Mouse (Mus musculus): ENCODE results near the gene Rpf2. TPM values are rescaled to one million over a fixed set of nuclear protein-coding genes. Genes with fewer than 3 reads are reported as not detected.

Gene Rpf2
- polyA plus RNA-seq (2015; fragmentation: Nextera tagmentation; extraction: Ambion mirVana) = 50.8 and 51.5 TPM in 2 replicates

DNA sequence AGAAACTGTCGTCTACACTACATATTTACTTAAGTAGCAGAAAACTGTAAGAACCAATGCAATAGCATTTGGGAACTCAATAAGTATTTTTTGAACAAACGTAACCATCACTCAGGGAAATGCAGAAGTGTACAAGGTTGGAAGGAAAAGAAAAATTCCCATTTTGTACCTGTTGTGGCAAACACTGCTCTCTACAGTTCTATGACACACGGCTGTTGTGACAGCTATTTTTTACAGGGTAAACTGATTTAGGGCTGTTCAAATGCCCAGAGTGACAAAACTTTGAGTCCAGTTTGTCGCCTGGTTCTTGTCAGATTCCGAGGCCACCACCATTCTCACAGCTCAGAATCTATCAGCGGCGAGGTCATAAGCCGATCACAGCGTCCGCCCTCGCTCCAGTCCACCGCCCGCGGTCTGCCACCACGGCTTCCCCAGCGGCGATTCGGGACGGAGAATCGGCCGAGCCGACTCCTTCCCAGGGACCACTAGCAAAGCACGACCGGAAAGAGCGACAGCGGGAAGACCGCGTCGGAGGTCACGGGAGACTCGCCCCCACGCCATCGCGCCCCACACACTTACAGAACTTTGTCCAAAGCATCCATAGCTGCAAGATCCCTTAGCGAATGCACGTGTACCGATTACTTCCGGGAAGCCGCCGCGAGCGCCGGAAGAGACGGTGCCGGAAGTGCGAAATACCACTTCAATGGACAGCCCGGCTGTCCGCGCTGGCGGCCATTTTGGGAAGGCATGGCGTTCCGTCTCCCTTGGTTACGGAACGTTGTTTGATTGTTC, at the start of gene Rpf2:
Gene Rpf2, minus strand, starts transcription at position 663 of the 792 bp plus-strand sequence.
- Histone ChIP-seq H3K4me1 (peaks cover 4% of the 10 kb centered on the region), H3K27ac (peak within 1 kb of the TSS; percentile 70), H3K4me2 (peak within 1 kb of the TSS; percentile 62), H3K9ac (peak within 1 kb of the TSS; percentile 64), H3K36me3 (peaks cover 60% of the 10 kb centered on the region), H3K27me3 (no peaks in the 10 kb centered on the region), H3K4me3 (peak within 1 kb of the TSS; percentile 66), H3K9me3 (no peaks in the 10 kb centered on the region)
- under 1% methylated on average over 54 of the region's 54 CpGs for WGBS
- peak; percentile 75 for ATAC-seq (ENCODE audit: insufficient number of reproducible peaks, low FRiP score, low TSS enrichment, low read depth)

DNA sequence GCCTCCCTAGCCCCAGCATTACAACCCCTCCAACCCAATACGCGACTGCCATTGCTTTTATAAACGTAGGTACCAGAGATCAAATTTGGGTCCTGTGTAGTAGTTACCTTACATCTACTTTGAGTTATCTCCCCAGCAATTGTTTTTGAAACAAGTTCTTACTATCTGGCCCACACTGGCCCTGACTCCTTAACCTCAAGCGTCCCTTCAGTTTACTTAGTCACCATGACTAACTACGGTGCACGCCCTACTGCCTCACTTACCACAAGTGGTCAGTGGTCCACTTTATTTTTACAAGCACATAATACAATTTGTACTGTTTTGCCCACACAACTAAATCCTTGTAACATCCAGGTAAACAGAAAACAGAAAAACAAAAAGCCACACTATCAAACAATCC, 45.8 kb upstream of the Rpf2 start:
- Histone ChIP-seq H3K9ac (no peak overlapping the region), H3K36me3 (peaks cover 31% of the 10 kb centered on the region), H3K4me1 (0 out of 2 replicates have a peak, but pooled peaks cover 4% of the 10 kb centered on the region), H3K27ac (no peak overlapping the region), H3K4me3 (no peak overlapping the region), H3K4me2 (no peak overlapping the region), H3K27me3 (no peaks in the 10 kb centered on the region), H3K9me3 (no peaks in the 10 kb centered on the region)
- WGBS = 96% methylated on average over 6 of the region's 6 CpGs
- no peak for ATAC-seq (ENCODE audit: insufficient number of reproducible peaks, low FRiP score, low TSS enrichment, low read depth)

DNA sequence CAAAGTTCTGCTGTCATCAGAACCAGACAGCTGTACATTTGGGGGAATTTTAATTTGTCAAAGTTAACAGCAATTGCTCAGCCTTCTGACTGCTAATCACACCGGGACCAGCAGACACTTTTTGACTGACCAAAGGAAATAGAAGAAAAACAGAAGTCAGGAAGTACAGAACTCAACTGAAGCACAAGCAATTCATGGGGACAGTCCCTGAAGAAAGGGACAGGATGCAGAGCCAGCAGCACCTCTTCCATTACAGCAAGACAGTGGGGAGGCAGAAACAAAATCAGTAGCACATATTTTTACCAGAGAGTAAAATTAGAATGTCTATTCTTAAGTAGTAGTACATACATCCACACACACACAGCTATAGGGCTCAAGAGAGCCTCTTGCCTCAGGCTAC, 39.9 kb upstream of the Rpf2 start:
- Histone ChIP-seq H3K4me3 (no peak overlapping the region), H3K9ac (no peak overlapping the region), H3K4me1 (no peaks in the 10 kb centered on the region), H3K36me3 (peaks cover 35% of the 10 kb centered on the region), H3K27me3 (no peaks in the 10 kb centered on the region), H3K9me3 (no peaks in the 10 kb centered on the region), H3K4me2 (no peak overlapping the region), H3K27ac (no peak overlapping the region)
- no peak for ATAC-seq (ENCODE audit: insufficient number of reproducible peaks, low FRiP score, low TSS enrichment, low read depth)
- WGBS = 82% methylated on average over 1 of the region's 1 CpGs

DNA sequence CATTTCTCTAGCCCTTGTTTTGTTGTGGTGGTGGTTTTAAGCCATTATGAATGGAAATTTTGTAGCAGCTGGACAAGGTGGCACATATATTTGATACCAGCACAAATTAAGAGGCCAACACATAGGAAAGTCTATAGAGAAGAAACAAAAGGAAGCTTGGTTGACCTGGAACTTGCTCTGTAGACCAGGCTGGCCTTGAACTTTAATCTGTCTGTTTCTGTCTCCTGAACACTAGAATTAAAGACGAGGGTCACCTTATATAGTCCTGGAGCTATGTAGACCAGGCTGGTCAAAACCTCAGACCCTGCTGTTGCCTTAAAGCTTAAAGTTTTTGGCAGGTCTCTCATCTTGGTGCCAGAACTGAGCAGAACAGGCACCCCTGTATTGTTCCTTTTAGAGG, 38.7 kb upstream of the Rpf2 start:
- whole genome bisulfite sequencing = 81% methylated on average over 1 of the region's 1 CpGs

DNA sequence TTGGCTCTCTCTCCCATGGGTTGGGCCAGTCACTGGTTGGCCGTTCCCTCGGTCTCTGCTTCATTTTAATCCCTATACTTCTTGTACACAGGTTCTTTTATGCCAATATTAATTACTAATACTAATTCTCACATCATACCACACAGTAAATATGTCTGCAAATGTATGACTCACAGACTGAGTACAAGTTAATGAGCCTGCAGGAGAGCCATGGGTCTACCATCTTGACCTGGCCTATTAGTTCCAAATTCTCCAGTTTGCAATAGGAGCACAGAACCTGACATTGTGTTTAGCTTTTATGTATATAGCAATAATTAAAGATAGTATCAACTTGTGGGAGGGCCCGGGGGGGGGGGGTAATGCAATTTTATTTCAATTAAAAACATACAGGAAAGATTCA, 38.2 kb upstream of the Rpf2 start:
- 91% methylated on average over 3 of the region's 3 CpGs for WGBS
- no peak overlapping the region for H3K27ac ChIP-seq

More for the DNA sequence above, 38.7 kb upstream of the Rpf2 start:
- H3K4me3 ChIP-seq = no peak overlapping the region
- no peak overlapping the region for H3K4me2 ChIP-seq
- no peaks in the 10 kb centered on the region for H3K4me1 ChIP-seq
- no peak overlapping the region for H3K27ac ChIP-seq
- peaks cover 29% of the 10 kb centered on the region for H3K36me3 ChIP-seq
- no peaks in the 10 kb centered on the region for H3K27me3 ChIP-seq
- no peak overlapping the region for H3K9ac ChIP-seq
- H3K9me3 ChIP-seq = no peaks in the 10 kb centered on the region
- ATAC-seq (ENCODE audit: insufficient number of reproducible peaks, low FRiP score, low TSS enrichment, low read depth) = no peak

DNA sequence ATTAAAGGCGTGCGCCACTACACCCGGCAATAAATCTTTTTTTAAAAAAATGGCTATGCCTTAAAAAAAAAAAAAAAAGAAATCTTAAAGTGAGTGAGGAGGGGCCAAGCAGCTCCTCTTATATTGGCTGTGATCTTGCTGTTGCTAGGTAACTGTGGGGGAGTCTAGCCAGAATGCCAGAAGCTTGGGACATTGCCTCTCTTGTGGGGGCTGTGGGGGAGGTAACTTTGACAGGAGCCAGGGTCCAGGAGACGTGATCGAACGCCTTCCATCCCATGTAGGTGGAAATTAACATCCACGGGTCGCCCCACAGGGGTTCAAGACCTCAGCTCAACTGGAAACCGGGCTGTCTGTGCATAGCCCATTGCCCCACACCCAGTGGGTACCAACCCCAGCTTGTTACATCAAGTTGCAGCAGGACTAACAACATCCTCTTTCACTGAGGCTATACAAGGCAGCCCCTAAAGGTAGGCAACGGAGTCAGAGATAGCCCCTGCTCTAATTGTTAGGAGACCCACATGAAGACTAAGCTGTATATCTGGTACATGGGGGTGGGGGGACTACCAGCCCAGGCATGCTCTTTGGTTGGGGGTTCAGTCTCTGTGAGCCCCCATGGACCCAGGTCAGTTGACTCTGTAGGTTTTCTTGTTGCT, 37.5 kb upstream of the Rpf2 start:
- no peak overlapping the region for H3K9ac ChIP-seq
- H3K4me1 ChIP-seq = no peaks in the 10 kb centered on the region
- H3K4me2 ChIP-seq = no peak overlapping the region
- no peaks in the 10 kb centered on the region for H3K27me3 ChIP-seq
- no peaks in the 10 kb centered on the region for H3K9me3 ChIP-seq
- 84% methylated on average over 10 of the region's 10 CpGs for WGBS
- H3K36me3 ChIP-seq = peaks cover 23% of the 10 kb centered on the region
- no peak for ATAC-seq (ENCODE audit: insufficient number of reproducible peaks, low FRiP score, low TSS enrichment, low read depth)
- H3K4me3 ChIP-seq = no peak overlapping the region
- H3K27ac ChIP-seq = no peak overlapping the region

More for the DNA sequence above, 38.2 kb upstream of the Rpf2 start:
- 0 out of 2 replicates have a peak, but pooled peaks have one; percentile 30 for ATAC-seq (ENCODE audit: insufficient number of reproducible peaks, low FRiP score, low TSS enrichment, low read depth)
- H3K4me3 ChIP-seq = no peak overlapping the region
- no peak overlapping the region for H3K9ac ChIP-seq
- peaks cover 27% of the 10 kb centered on the region for H3K36me3 ChIP-seq
- H3K4me2 ChIP-seq = no peak overlapping the region
- H3K4me1 ChIP-seq = no peaks in the 10 kb centered on the region
- no peaks in the 10 kb centered on the region for H3K9me3 ChIP-seq
- H3K27me3 ChIP-seq = no peaks in the 10 kb centered on the region

DNA sequence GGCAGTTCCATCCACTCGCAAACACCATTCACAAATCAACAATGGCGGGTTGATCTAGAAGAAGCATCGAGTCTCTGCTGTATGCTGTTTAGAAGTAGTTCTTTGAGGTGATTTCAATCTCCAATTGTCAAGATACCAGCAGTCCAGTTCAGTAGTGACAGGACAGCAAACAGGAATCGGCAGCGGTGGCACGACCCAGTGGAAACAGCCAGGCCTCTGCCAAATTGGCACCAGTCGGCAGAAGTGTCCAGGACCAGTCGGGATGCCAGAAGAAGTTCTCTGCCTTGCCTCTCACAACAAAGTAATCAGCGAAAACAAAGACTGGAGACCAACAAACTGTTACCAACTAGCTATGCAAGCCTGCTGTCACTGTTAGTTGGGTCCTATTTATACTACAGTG, 36.8 kb upstream of the Rpf2 start:
- 90% methylated on average over 9 of the region's 9 CpGs for WGBS
- Histone ChIP-seq H3K27ac (no peak overlapping the region), H3K4me3 (no peak overlapping the region), H3K4me2 (no peak overlapping the region), H3K36me3 (peaks cover 23% of the 10 kb centered on the region), H3K9me3 (no peaks in the 10 kb centered on the region), H3K27me3 (no peaks in the 10 kb centered on the region), H3K9ac (no peak overlapping the region), H3K4me1 (no peaks in the 10 kb centered on the region)
- ATAC-seq (ENCODE audit: insufficient number of reproducible peaks, low FRiP score, low TSS enrichment, low read depth) = no peak

DNA sequence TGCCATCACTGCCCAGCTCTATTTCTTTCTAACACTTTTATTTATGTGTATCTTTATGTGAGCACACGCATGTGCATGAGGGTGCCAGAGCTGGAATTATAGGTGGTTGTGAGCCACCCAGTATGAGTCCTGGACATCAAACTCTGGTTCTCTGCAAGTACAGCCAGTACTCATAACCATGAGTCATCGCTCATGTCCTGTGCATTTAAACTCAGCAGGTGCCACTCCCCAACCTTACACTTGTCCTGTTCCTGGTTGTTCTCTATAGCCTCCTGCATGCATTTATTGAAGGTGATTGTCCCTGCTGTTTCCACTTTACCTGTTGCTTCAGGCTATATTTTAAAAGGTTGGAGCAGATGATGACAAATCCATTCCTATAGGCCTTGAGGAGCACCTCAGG, 34.7 kb upstream of the Rpf2 start:
- Histone ChIP-seq H3K9me3 (no peaks in the 10 kb centered on the region), H3K36me3 (peaks cover 16% of the 10 kb centered on the region), H3K27ac (no peak overlapping the region), H3K4me2 (no peak overlapping the region), H3K9ac (no peak overlapping the region), H3K4me3 (no peak overlapping the region), H3K27me3 (no peaks in the 10 kb centered on the region), H3K4me1 (no peaks in the 10 kb centered on the region)
- no peak for ATAC-seq (ENCODE audit: insufficient number of reproducible peaks, low FRiP score, low TSS enrichment, low read depth)
- WGBS = 95% methylated on average over 2 of the region's 2 CpGs

DNA sequence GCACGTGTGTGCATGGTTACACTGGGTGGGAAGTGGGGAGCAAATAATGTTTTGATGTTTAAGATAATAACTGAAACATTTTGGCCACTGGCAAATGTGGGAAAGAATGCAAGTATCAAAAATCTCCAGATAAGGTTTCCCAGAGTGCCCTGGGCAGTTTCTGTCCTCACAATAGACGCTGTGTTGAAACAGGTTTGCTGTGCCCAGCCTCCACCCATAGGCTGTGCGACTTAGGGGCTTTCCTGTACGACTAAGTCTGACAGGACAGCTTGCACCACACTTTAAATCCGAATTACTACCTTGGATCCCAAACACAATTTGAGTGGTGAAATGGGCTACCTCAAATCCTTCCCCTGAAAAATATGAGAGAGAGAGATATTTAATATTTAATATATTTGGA, 31.5 kb upstream of the Rpf2 start:
- Histone ChIP-seq H3K36me3 (0 out of 2 replicates have a peak, but pooled peaks cover 1% of the 10 kb centered on the region), H3K4me3 (no peak overlapping the region), H3K9me3 (no peaks in the 10 kb centered on the region), H3K4me2 (no peak overlapping the region), H3K27ac (no peak overlapping the region), H3K9ac (no peak overlapping the region), H3K27me3 (no peaks in the 10 kb centered on the region), H3K4me1 (no peaks in the 10 kb centered on the region)
- WGBS = 49% methylated on average over 5 of the region's 5 CpGs
- no peak for ATAC-seq (ENCODE audit: insufficient number of reproducible peaks, low FRiP score, low TSS enrichment, low read depth)

DNA sequence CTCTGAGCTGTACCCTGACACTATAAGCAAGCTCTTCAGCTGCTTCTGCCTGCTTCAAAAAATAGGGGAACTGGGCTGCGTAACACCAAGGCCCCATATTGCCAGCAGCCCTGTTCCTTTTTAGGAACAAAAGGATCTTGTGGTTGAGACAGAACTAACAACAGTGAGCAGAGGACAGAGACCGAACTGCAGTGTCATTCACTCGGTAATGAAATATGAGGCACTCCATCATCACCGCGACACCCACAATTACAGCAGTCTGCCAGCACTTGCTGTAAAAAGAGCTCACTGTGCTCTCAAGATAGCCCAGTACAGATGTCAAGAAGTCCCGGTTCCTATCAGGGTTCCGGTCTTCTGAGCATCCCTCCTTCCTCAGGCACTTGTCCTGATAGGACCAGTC, 29.2 kb upstream of the Rpf2 start:
- no peaks in the 10 kb centered on the region for H3K9me3 ChIP-seq
- H3K4me3 ChIP-seq = no peak overlapping the region
- WGBS = 56% methylated on average over 7 of the region's 7 CpGs
- H3K9ac ChIP-seq = no peak overlapping the region
- H3K27me3 ChIP-seq = no peaks in the 10 kb centered on the region
- no peaks in the 10 kb centered on the region for H3K4me1 ChIP-seq
- no peak for ATAC-seq (ENCODE audit: insufficient number of reproducible peaks, low FRiP score, low TSS enrichment, low read depth)
- no peak overlapping the region for H3K27ac ChIP-seq
- H3K36me3 ChIP-seq = no peaks in the 10 kb centered on the region
- H3K4me2 ChIP-seq = no peak overlapping the region

DNA sequence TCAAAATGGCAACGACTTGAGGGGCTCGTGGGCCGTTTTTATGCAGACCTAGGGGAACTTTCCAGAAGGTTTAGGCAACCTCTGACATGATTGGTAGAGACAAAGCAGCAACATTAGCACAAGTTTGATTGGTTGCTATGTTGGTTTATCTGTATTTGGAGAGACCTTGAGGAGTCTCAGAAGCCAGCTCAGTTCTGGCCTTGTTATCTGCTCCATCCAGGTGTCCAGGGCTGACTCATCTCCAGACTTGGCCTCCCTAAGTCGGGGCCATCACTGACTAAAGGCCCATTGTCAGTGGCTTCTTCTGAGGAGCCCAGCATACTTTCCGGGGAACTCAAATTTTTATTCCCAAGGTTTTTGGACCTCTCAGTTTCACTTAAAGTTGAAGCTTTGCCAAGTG, 27.1 kb upstream of the Rpf2 start:
- no peak overlapping the region for H3K4me2 ChIP-seq
- H3K9me3 ChIP-seq = no peaks in the 10 kb centered on the region
- H3K4me1 ChIP-seq = no peaks in the 10 kb centered on the region
- H3K27ac ChIP-seq = no peak overlapping the region
- no peak for ATAC-seq (ENCODE audit: insufficient number of reproducible peaks, low FRiP score, low TSS enrichment, low read depth)
- H3K4me3 ChIP-seq = no peak overlapping the region
- H3K9ac ChIP-seq = no peak overlapping the region
- WGBS = 79% methylated on average over 5 of the region's 5 CpGs
- H3K36me3 ChIP-seq = no peaks in the 10 kb centered on the region
- no peaks in the 10 kb centered on the region for H3K27me3 ChIP-seq

DNA sequence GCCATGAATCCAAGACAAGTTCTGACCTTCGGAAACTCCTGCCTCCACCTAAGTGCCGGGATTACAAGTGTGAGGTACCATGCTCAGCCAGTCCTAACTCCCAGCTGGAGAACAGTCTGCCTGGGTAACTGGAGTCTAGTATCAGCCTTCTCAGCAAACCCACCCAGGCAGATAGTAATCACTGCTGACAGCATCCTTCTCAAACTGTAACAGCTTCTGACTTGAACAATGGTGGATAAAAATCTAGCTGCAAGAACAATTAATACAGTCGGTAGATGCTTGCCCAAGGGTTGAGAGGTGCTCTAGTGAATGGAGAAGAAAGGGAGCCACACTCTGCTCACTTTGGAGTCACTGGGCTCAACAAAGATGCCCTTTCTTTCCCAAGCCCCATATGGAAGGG, 24.4 kb upstream of the Rpf2 start:
- ATAC-seq (ENCODE audit: insufficient number of reproducible peaks, low FRiP score, low TSS enrichment, low read depth) = no peak
- Histone ChIP-seq H3K27ac (no peak overlapping the region), H3K9ac (no peak overlapping the region), H3K27me3 (no peaks in the 10 kb centered on the region), H3K4me3 (no peak overlapping the region), H3K4me2 (no peak overlapping the region), H3K36me3 (no peaks in the 10 kb centered on the region), H3K4me1 (no peaks in the 10 kb centered on the region), H3K9me3 (no peaks in the 10 kb centered on the region)
- 85% methylated on average over 3 of the region's 3 CpGs for WGBS
